Mouse (Mus musculus) liver, postnatal 0 days (tissue): ENCODE measurements around the gene Zc2hc1c.

Experiments
- CTCF ChIP-seq: sonication (generic); IDR thresholded peaks from 2 replicates; pipeline ENCODE4 v1.5.1; 2016; ENCODE audit warnings: antibody characterized with exemption, low read depth
- EP300 ChIP-seq: IDR thresholded peaks from 2 replicates; pipeline ENCODE4 v1.6.1; 2016; ENCODE audit warnings: antibody characterized with exemption, low read depth, mild to moderate bottlenecking

- TF ChIP-seq EP300 (no peak), CTCF (no peak)
Observed at GRCm38 (mm10) chr12:85345559-85345958, 57.2 kb downstream of the Zc2hc1c start.
